Mouse (Mus musculus): ENCODE measurements around the gene Cenpp. TPM values are rescaled to one million over a fixed set of nuclear protein-coding genes. Genes with fewer than 3 reads are reported as not detected.
A peak's percentile ranks its signal among the peaks of the same experiment; 100 is the strongest.

Gene Cenpp
- polyA plus RNA-seq (2015; fragmentation: Nextera tagmentation; extraction: Ambion mirVana): 5.7 and 7.9 TPM in 2 replicates

- Histone ChIP-seq H3K9me3 (ENCODE audit: control insufficient read depth, low read length) (no peaks in the 10 kb centered on the region), H3K27ac (ENCODE audit: low read depth, low read length) (peak within 1 kb of the TSS; percentile 19; the same call in 1 of the 2 replicates), H3K4me2 (ENCODE audit: low read length) (peak within 1 kb of the TSS; percentile 99), H3K36me3 (ENCODE audit: control insufficient read depth, insufficient read depth, low read length) (no peaks in the 10 kb centered on the region), H3K27me3 (replicated peaks; ENCODE audit: control insufficient read depth, insufficient read depth, low read length) (no peaks in the 10 kb centered on the region), H3K9ac (ENCODE audit: low read depth, low read length) (peak within 1 kb of the TSS; percentile 65), H3K4me3 (ENCODE audit: low read length) (peak within 1 kb of the TSS; percentile 74), H3K4me1 (ENCODE audit: control insufficient read depth, insufficient read depth, low read depth, low read length) (peaks cover 11% of the 10 kb centered on the region)
- WGBS: under 1% methylated on average over 67 of the region's 68 CpGs
- ATAC-seq: peak; percentile 100
Measured at GRCm38 (mm10) chr13:49652481-49653179, at the start of gene Cenpp, which contains the start of gene Nol8. Cenpp (minus strand) TSS chr13:49652785. Nol8 (plus strand) TSS chr13:49653078.

- Histone ChIP-seq H3K9ac (ENCODE audit: low read depth, low read length) (no peak overlapping the region), H3K4me1 (ENCODE audit: control insufficient read depth, insufficient read depth, low read depth, low read length) (no peaks in the 10 kb centered on the region), H3K27ac (ENCODE audit: low read depth, low read length) (no peak overlapping the region), H3K4me3 (ENCODE audit: low read length) (no peak overlapping the region), H3K4me2 (ENCODE audit: low read length) (no peak overlapping the region), H3K9me3 (ENCODE audit: control insufficient read depth, low read length) (no peaks in the 10 kb centered on the region), H3K27me3 (replicated peaks; ENCODE audit: control insufficient read depth, insufficient read depth, low read length) (no peaks in the 10 kb centered on the region), H3K36me3 (ENCODE audit: control insufficient read depth, insufficient read depth, low read length) (peaks cover 37% of the 10 kb centered on the region)
- 95% methylated on average over 5 of the region's 5 CpGs for WGBS
- ATAC-seq: no peak
Measured at GRCm38 (mm10) chr13:49691056-49691455, 38.5 kb upstream of the Cenpp start.

GRCm38 (mm10) chr13:49684266-49684665 lies 31.7 kb upstream of the Cenpp start:
- Histone ChIP-seq H3K36me3 (ENCODE audit: control insufficient read depth, insufficient read depth, low read length) (peaks cover 12% of the 10 kb centered on the region), H3K27me3 (replicated peaks; ENCODE audit: control insufficient read depth, insufficient read depth, low read length) (no peaks in the 10 kb centered on the region), H3K9ac (ENCODE audit: low read depth, low read length) (no peak overlapping the region), H3K4me1 (ENCODE audit: control insufficient read depth, insufficient read depth, low read depth, low read length) (peaks cover 20% of the 10 kb centered on the region), H3K27ac (ENCODE audit: low read depth, low read length) (no peak overlapping the region), H3K4me2 (ENCODE audit: low read length) (no peak overlapping the region), H3K9me3 (ENCODE audit: control insufficient read depth, low read length) (no peaks in the 10 kb centered on the region), H3K4me3 (ENCODE audit: low read length) (no peak overlapping the region)
- 45% methylated on average over 4 of the region's 4 CpGs for WGBS
- ATAC-seq: no peak

GRCm38 (mm10) chr13:49682233-49682846 lies 29.8 kb upstream of the Cenpp start:
- Histone ChIP-seq H3K9ac (ENCODE audit: low read depth, low read length) (peak overlapping the region; percentile 90), H3K36me3 (ENCODE audit: control insufficient read depth, insufficient read depth, low read length) (no peaks in the 10 kb centered on the region; the same call in 1 of the 2 replicates), H3K4me1 (ENCODE audit: control insufficient read depth, insufficient read depth, low read depth, low read length) (peaks cover 20% of the 10 kb centered on the region), H3K9me3 (ENCODE audit: control insufficient read depth, low read length) (no peaks in the 10 kb centered on the region), H3K27ac (ENCODE audit: low read depth, low read length) (peak overlapping the region; percentile 77), H3K27me3 (replicated peaks; ENCODE audit: control insufficient read depth, insufficient read depth, low read length) (no peaks in the 10 kb centered on the region), H3K4me2 (ENCODE audit: low read length) (peak overlapping the region; percentile 94), H3K4me3 (ENCODE audit: low read length) (peak overlapping the region; percentile 92)
- peak; percentile 87 for ATAC-seq
- under 1% methylated on average over 20 of the region's 20 CpGs for WGBS

- peak within 1 kb of the TSS; percentile 77 for H3K27ac ChIP-seq (ENCODE audit: low read depth, low read length)
- H3K27me3 ChIP-seq (replicated peaks; ENCODE audit: control insufficient read depth, insufficient read depth, low read length): no peaks in the 10 kb centered on the region
- peaks cover 20% of the 10 kb centered on the region for H3K4me1 ChIP-seq (ENCODE audit: control insufficient read depth, insufficient read depth, low read depth, low read length)
- whole genome bisulfite sequencing: 4% methylated on average over 26 of the region's 26 CpGs
- peak; percentile 100 for ATAC-seq
- peak within 1 kb of the TSS; percentile 92 for H3K4me3 ChIP-seq (ENCODE audit: low read length)
- peak within 1 kb of the TSS; percentile 90 for H3K9ac ChIP-seq (ENCODE audit: low read depth, low read length)
- no peaks in the 10 kb centered on the region for H3K9me3 ChIP-seq (ENCODE audit: control insufficient read depth, low read length)
- H3K4me2 ChIP-seq (ENCODE audit: low read length): peak within 1 kb of the TSS; percentile 94
- H3K36me3 ChIP-seq (ENCODE audit: control insufficient read depth, insufficient read depth, low read length): no peaks in the 10 kb centered on the region; the same call in 1 of the 2 replicates
Measured at GRCm38 (mm10) chr13:49681351-49682232, 29.0 kb upstream of the Cenpp start, which contains the start of gene Iars. Iars (plus strand) TSS chr13:49682100.

GRCm38 (mm10) chr13:49677793-49678192 lies 25.2 kb upstream of the Cenpp start:
- ATAC-seq: no peak
- peaks cover 8% of the 10 kb centered on the region for H3K4me1 ChIP-seq (ENCODE audit: control insufficient read depth, insufficient read depth, low read depth, low read length)
- H3K36me3 ChIP-seq (ENCODE audit: control insufficient read depth, insufficient read depth, low read length): peaks cover 7% of the 10 kb centered on the region
- H3K27me3 ChIP-seq (replicated peaks; ENCODE audit: control insufficient read depth, insufficient read depth, low read length): no peaks in the 10 kb centered on the region
- no peaks in the 10 kb centered on the region for H3K9me3 ChIP-seq (ENCODE audit: control insufficient read depth, low read length)
- H3K4me3 ChIP-seq (ENCODE audit: low read length): no peak overlapping the region
- 94% methylated on average over 2 of the region's 2 CpGs for WGBS
- no peak overlapping the region for H3K9ac ChIP-seq (ENCODE audit: low read depth, low read length)
- no peak overlapping the region for H3K27ac ChIP-seq (ENCODE audit: low read depth, low read length)
- no peak overlapping the region for H3K4me2 ChIP-seq (ENCODE audit: low read length)

- H3K9me3 ChIP-seq (ENCODE audit: control insufficient read depth, low read length): no peaks in the 10 kb centered on the region
- H3K36me3 ChIP-seq (ENCODE audit: control insufficient read depth, insufficient read depth, low read length): no peaks in the 10 kb centered on the region
- peak; percentile 84 for ATAC-seq
- 0% methylated on average over 16 of the region's 16 CpGs for WGBS
- peak overlapping the region; percentile 65 for H3K4me2 ChIP-seq (ENCODE audit: low read length)
- no peaks in the 10 kb centered on the region for H3K27me3 ChIP-seq (replicated peaks; ENCODE audit: control insufficient read depth, insufficient read depth, low read length)
- H3K4me1 ChIP-seq (ENCODE audit: control insufficient read depth, insufficient read depth, low read depth, low read length): peaks cover 11% of the 10 kb centered on the region
- peak overlapping the region; percentile 65 for H3K9ac ChIP-seq (ENCODE audit: low read depth, low read length)
- H3K27ac ChIP-seq (ENCODE audit: low read depth, low read length): peak overlapping the region; percentile 19; the same call in 1 of the 2 replicates
- peak overlapping the region; percentile 74 for H3K4me3 ChIP-seq (ENCODE audit: low read length)
Measured at GRCm38 (mm10) chr13:49653180-49653541, 576 bp upstream of the Cenpp start.

- no peak overlapping the region for H3K9ac ChIP-seq (ENCODE audit: low read depth, low read length)
- no peak for ATAC-seq
- peak overlapping the region; percentile 74 for H3K4me3 ChIP-seq (ENCODE audit: low read length)
- H3K4me1 ChIP-seq (ENCODE audit: control insufficient read depth, insufficient read depth, low read depth, low read length): peaks cover 11% of the 10 kb centered on the region
- no peaks in the 10 kb centered on the region for H3K36me3 ChIP-seq (ENCODE audit: control insufficient read depth, insufficient read depth, low read length)
- H3K4me2 ChIP-seq (ENCODE audit: low read length): peak overlapping the region; percentile 99
- WGBS: 3% methylated on average over 4 of the region's 4 CpGs
- no peak overlapping the region for H3K27ac ChIP-seq (ENCODE audit: low read depth, low read length)
- H3K9me3 ChIP-seq (ENCODE audit: control insufficient read depth, low read length): no peaks in the 10 kb centered on the region
- H3K27me3 ChIP-seq (replicated peaks; ENCODE audit: control insufficient read depth, insufficient read depth, low read length): no peaks in the 10 kb centered on the region
Measured at GRCm38 (mm10) chr13:49651781-49652351, 719 bp downstream of the Cenpp start.

Data from hindbrain, embryonic 16.5 days (tissue).